Mouse (Mus musculus) MEL (cell line): Measurements from ENCODE around the gene Cga. TPM values are rescaled to one million over a fixed set of nuclear protein-coding genes. Genes with fewer than 3 reads are reported as not detected.
A peak's percentile ranks its signal among the peaks of the same experiment; 100 is the strongest.

Source experiments
- DNase-seq: peaks from one replicate; pipeline ENCODE4 v3.0.0; 2011; ENCODE audit warnings: low read depth, low spot score
- H3K27ac ChIP-seq: 2 replicates; pipeline ENCODE4 v1.5.1; 2012; ENCODE audit warnings: low read depth, mild to moderate bottlenecking, control low read depth, low read length, moderate library complexity; ENCODE audit not compliant: control insufficient read depth
- H3K27me3 ChIP-seq, 2 experiments: fragments of 150-350 bp in 1 of 2; sonication (generic) in 1 of 2; 2 replicates each; pipeline ENCODE4 v1.6.1; 2012; ENCODE audit warnings: low read length in 2 of 2, mild to moderate bottlenecking in 2 of 2, improper control_type of control experiment in 1 of 2, moderate library complexity in 1 of 2; ENCODE audit not compliant: insufficient read depth in 2 of 2, control insufficient read depth in 1 of 2
- H3K36me3 ChIP-seq, 2 experiments: 2 replicates each; pipeline ENCODE4 v1.6.1; 2012 to 2014; ENCODE audit warnings: low read length in 2 of 2, improper control_type of control experiment in 1 of 2, inconsistent platforms in 1 of 2, mild to moderate bottlenecking in 1 of 2; ENCODE audit not compliant: insufficient read depth in 2 of 2, control insufficient read depth in 1 of 2
- H3K4me1 ChIP-seq, 2 experiments: fragments of 150-350 bp in 1 of 2; sonication (generic) in 1 of 2; 2 replicates each; pipeline ENCODE4 v1.6.1; 2012; ENCODE audit warnings: low read length in 2 of 2, improper control_type of control experiment in 1 of 2, mild to moderate bottlenecking in 1 of 2; ENCODE audit not compliant: insufficient read depth in 2 of 2, control insufficient read depth in 1 of 2
- H3K4me3 ChIP-seq, 2 experiments: fragments of 150-350 bp in 1 of 2; sonication (generic) in 1 of 2; 2 replicates each; pipeline ENCODE4 v1.5.1; 2012; ENCODE audit warnings: low read depth in 2 of 2, low read length in 2 of 2, mild to moderate bottlenecking in 2 of 2, moderate library complexity in 2 of 2, control low read depth in 1 of 2, improper control_type of control experiment in 1 of 2; ENCODE audit not compliant: control insufficient read depth in 1 of 2, insufficient read depth in 1 of 2
- H3K79me2 ChIP-seq: 2 replicates; pipeline ENCODE4 v1.6.1; 2012; ENCODE audit warnings: mild to moderate bottlenecking, low read length, moderate library complexity; ENCODE audit not compliant: control insufficient read depth, poor library complexity, insufficient read depth
- H3K9ac ChIP-seq: 2 replicates; pipeline ENCODE4 v1.6.1; 2012; ENCODE audit warnings: low read depth, mild to moderate bottlenecking, control low read depth, low read length, moderate library complexity; ENCODE audit not compliant: control insufficient read depth, poor library complexity, severe bottlenecking
- H3K9me3 ChIP-seq: fragments of 150-350 bp; sonication (generic); replicated peaks from 2 replicates; pipeline ENCODE4 v1.6.1; 2012; ENCODE audit warnings: mild to moderate bottlenecking, low read length, improper control_type of control experiment, moderate library complexity; ENCODE audit not compliant: insufficient read depth
- BHLHE40 ChIP-seq: IDR thresholded peaks from 2 replicates; pipeline ENCODE4 v1.6.1; 2012; ENCODE audit warnings: low read depth, mild to moderate bottlenecking, inconsistent platforms, low read length, improper control_type of control experiment, borderline replicate concordance
- CHD1 ChIP-seq: IDR thresholded peaks from 2 replicates; pipeline ENCODE4 v1.6.1; 2012; ENCODE audit warnings: low read depth, mild to moderate bottlenecking, inconsistent platforms, low read length, improper control_type of control experiment
- CHD2 ChIP-seq: IDR thresholded peaks from 2 replicates; pipeline ENCODE4 v1.6.1; 2011; ENCODE audit warnings: low read length, improper control_type of control experiment
- ELF1 ChIP-seq: IDR thresholded peaks from 2 replicates; pipeline ENCODE4 v1.6.1; 2014; ENCODE audit warnings: low read depth, mild to moderate bottlenecking, inconsistent platforms, low read length, improper control_type of control experiment, moderate library complexity
- EP300 ChIP-seq, 2 experiments: IDR thresholded peaks; 2 replicates each; pipeline ENCODE4 v1.6.1; 2011; ENCODE audit warnings: improper control_type of control experiment in 2 of 2, low read length in 2 of 2, low read depth in 1 of 2, mild to moderate bottlenecking in 1 of 2
- GABPA ChIP-seq: IDR thresholded peaks from 2 replicates; pipeline ENCODE4 v1.6.1; 2012; ENCODE audit warnings: low read depth, mild to moderate bottlenecking, inconsistent platforms, low read length, improper control_type of control experiment, moderate library complexity
- GATA1 ChIP-seq: IDR thresholded peaks from 2 replicates; pipeline ENCODE4 v1.6.1; 2011; ENCODE audit warnings: low read depth, low read length, improper control_type of control experiment
- KAT2A ChIP-seq: conservative IDR thresholded peaks from 2 replicates; pipeline ENCODE4 v1.6.1; 2012; ENCODE audit warnings: low read depth, low read length, improper control_type of control experiment, inconsistent platforms
- MAX ChIP-seq: IDR thresholded peaks from 2 replicates; pipeline ENCODE4 v1.6.1; 2011; ENCODE audit warnings: low read length, improper control_type of control experiment
- MEF2A ChIP-seq: IDR thresholded peaks from 2 replicates; pipeline ENCODE4 v1.6.1; 2014; ENCODE audit warnings: low read depth, mild to moderate bottlenecking, inconsistent platforms, low read length, improper control_type of control experiment; ENCODE audit not compliant: poor library complexity, insufficient replicate concordance, severe bottlenecking; ENCODE audit errors: extremely low read depth
- POLR2AphosphoS5 ChIP-seq: IDR thresholded peaks from 2 replicates; pipeline ENCODE4 v1.6.1; 2012; ENCODE audit warnings: low read depth, borderline replicate concordance, mild to moderate bottlenecking, inconsistent platforms, low read length, moderate library complexity, mixed read lengths
- RAD21 ChIP-seq: IDR thresholded peaks from 2 replicates; pipeline ENCODE4 v1.6.1; 2011; ENCODE audit warnings: mild to moderate bottlenecking, low read depth, low read length, improper control_type of control experiment
- RCOR1 ChIP-seq: IDR thresholded peaks from 2 replicates; pipeline ENCODE4 v1.6.1; 2012; ENCODE audit warnings: low read depth, mild to moderate bottlenecking, inconsistent platforms, low read length, improper control_type of control experiment
- SIN3A ChIP-seq: IDR thresholded peaks from 2 replicates; pipeline ENCODE4 v1.6.1; 2012; ENCODE audit warnings: low read length, improper control_type of control experiment, inconsistent platforms
- SMC3 ChIP-seq: IDR thresholded peaks from 2 replicates; pipeline ENCODE4 v1.6.1; 2011; ENCODE audit warnings: low read depth, low read length, improper control_type of control experiment
- TBP ChIP-seq: IDR thresholded peaks from 2 replicates; pipeline ENCODE4 v1.8.0; 2011; ENCODE audit warnings: low read depth, low read length, improper control_type of control experiment
- USF1 ChIP-seq: IDR thresholded peaks from 2 replicates; pipeline ENCODE4 v1.6.1; 2014; ENCODE audit warnings: low read depth, mild to moderate bottlenecking, inconsistent platforms, low read length, improper control_type of control experiment, moderate library complexity
- ZC3H11A ChIP-seq: IDR thresholded peaks from 2 replicates; pipeline ENCODE4 v1.6.1; 2012; ENCODE audit warnings: low read depth, mild to moderate bottlenecking, inconsistent platforms, low read length, improper control_type of control experiment
- ZKSCAN1 ChIP-seq: IDR thresholded peaks from 2 replicates; pipeline ENCODE4 v1.6.1; 2012; ENCODE audit warnings: low read depth, mild to moderate bottlenecking, inconsistent platforms, low read length, improper control_type of control experiment, moderate library complexity
- polyA plus RNA-seq, 2 experiments: library from polyadenylated mRNA; stranded (reverse) in 1 of 2; unstranded in 1 of 2; fragments of >175 nt in 1 of 2; fragments of >200 nt in 1 of 2; gene quantifications; 2 replicates each; pipeline versions ENCODE4 v1.2.1 to v1.2.4; 2012; ENCODE audit warnings: low replicate concordance in 2 of 2, low read depth in 1 of 2; ENCODE audit not compliant: insufficient read length in 2 of 2, insufficient read depth in 1 of 2, missing spikeins in 1 of 2
- total RNA-seq: library from RNA; depleted of rRNA; stranded (reverse); fragments of 300-350 nt; gene quantifications from 2 replicates; pipeline ENCODE4 v1.2.3, GENCODE M21; 2012

Cga gene
- total and polyA plus RNA-seq, 3 experiments: not detected

DNA sequence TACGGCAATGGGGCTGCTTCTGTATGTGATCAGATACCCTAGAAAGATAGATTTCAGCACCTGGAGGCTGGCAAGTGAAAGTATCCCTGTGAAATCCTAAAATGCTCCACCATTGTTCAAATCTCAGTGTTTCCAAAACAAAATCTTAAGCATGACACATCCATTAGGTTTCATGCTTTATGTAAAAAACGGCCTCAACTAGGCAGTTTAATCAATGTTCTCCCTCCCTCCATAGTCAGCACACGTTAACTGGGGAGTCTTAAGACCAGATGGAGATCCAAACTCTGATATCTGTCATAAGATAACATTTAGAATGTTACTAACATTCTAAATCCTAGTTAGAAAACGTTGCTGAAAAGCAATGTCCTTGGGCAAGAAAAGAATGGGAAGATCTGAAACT is 11.7 kb upstream of the Cga start:
- H3K27ac ChIP-seq: no peak overlapping the region
- peaks cover 6 to 8% of the 10 kb centered on the region in 2 experiments for H3K4me1 ChIP-seq
- H3K27me3 ChIP-seq: no peaks in the 10 kb centered on the region
- H3K4me3 ChIP-seq: peak overlapping the region; percentile 71 to 77
- H3K9ac ChIP-seq: peak overlapping the region; percentile 85
- no peak for TF ChIP-seq MEF2A
- peak; percentile 38; the same call in 1 of the 2 replicates for TF ChIP-seq SIN3A
- TF ChIP-seq, all 39 proteins: peak for 1
- peaks cover 2 to 23% of the 10 kb centered on the region in 2 experiments; a peak in 3 of 4 replicates for H3K36me3 ChIP-seq
- peaks cover 58% of the 10 kb centered on the region for H3K79me2 ChIP-seq
- no peaks in the 10 kb centered on the region for H3K9me3 ChIP-seq
- DNase-seq: no peak

DNA sequence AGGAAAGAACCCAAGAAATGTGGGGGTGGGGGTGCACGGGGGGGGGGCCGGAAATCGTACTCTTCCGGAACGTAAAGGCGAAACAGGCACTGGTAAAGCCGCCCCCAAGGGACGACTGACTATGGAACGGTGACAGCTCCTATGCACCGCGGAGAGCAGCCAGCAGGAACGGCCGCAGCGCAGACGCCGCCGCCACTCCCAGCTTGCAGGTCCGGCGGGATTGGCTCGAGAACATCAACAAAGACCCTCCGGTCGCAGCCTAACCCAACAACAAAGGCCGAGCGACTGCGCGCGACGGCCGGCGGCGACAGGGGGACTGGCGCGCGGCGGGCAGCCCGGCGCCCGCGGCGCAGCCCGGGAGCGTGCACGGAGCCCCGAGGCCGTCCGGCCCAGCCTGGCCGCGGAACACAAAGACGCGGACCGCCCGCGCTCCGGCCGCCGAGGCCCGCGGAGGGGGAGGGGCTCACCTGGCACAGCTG is 11.2 kb upstream of the Cga start:
- Histone ChIP-seq H3K27ac (peak overlapping the region; percentile 38), H3K9me3 (no peaks in the 10 kb centered on the region), H3K4me1 (peaks cover 6 to 8% of the 10 kb centered on the region in 2 experiments), H3K27me3 (no peaks in the 10 kb centered on the region), H3K9ac (peak overlapping the region; percentile 85), H3K36me3 (peaks cover 2 to 23% of the 10 kb centered on the region in 2 experiments; a peak in 3 of 4 replicates), H3K4me3 (peak overlapping the region; percentile 71 to 77), H3K79me2 (peaks cover 56% of the 10 kb centered on the region)
- DNase-seq: peak; percentile 66
- TF ChIP-seq BHLHE40 (no peak), EP300 (IDR thresholded peaks at IDR 0.05; ENCODE audit: low read depth in 1 of 2, low read length in 2 of 2) (no peak), RAD21 (no peak), GABPA (no peak), KAT2A (no peak), USF1 (no peak), CHD2 (no peak), ELF1 (no peak), ZKSCAN1 (no peak), RCOR1 (no peak), TBP (no peak), ZC3H11A (no peak), SIN3A (no peak; the same call in 1 of the 2 replicates), MAX (no peak), SMC3 (no peak), MEF2A (no peak), GATA1 (no peak), POLR2AphosphoS5 (no peak), CHD1 (no peak)
- TF ChIP-seq, all 39 proteins: peak for 0
